Mouse (Mus musculus) embryonic facial prominence, embryonic 12.5 days (tissue): ENCODE measurements around the gene Zfp605. TPM values are rescaled to one million over a fixed set of nuclear protein-coding genes. Genes with fewer than 3 reads are reported as not detected.
"Not testable (repeated sequence)": the region's sequence is repeated elsewhere in the genome, so short reads cannot be mapped to it uniquely, and the experiment has no call there.

Source experiments
- ATAC-seq: fragments of 200-750 bp; cut with Nextera tagmentation; 2 replicates; pipeline ENCODE4 v1.8.0; 2017; ENCODE audit not compliant: insufficient number of reproducible peaks, insufficient read depth, low FRiP score, low TSS enrichment
- H3K27ac ChIP-seq: fragments of 300-500 bp; sonication (generic); 2 replicates; pipeline ENCODE4 v1.5.1; 2016; ENCODE audit warnings: mild to moderate bottlenecking
- H3K27me3 ChIP-seq: fragments of 300-500 bp; sonication (generic); 2 replicates; pipeline ENCODE4 v1.6.1; 2016; ENCODE audit warnings: mild to moderate bottlenecking, moderate library complexity
- H3K36me3 ChIP-seq: fragments of 300-500 bp; sonication (generic); 2 replicates; pipeline ENCODE4 v1.6.1; 2016; ENCODE audit warnings: mild to moderate bottlenecking
- H3K4me1 ChIP-seq: fragments of 300-500 bp; sonication (generic); 2 replicates; pipeline ENCODE4 v1.6.1; 2016
- H3K4me2 ChIP-seq: fragments of 300-500 bp; sonication (generic); replicated peaks from 2 replicates; pipeline ENCODE4 v1.6.1; 2016; ENCODE audit warnings: mild to moderate bottlenecking, moderate library complexity
- H3K4me3 ChIP-seq: fragments of 300-500 bp; sonication (generic); 2 replicates; pipeline ENCODE4 v1.5.1; 2016; ENCODE audit warnings: mild to moderate bottlenecking
- H3K9ac ChIP-seq: fragments of 300-500 bp; sonication (generic); 2 replicates; pipeline ENCODE4 v1.6.1; 2016; ENCODE audit warnings: mild to moderate bottlenecking, moderate library complexity
- H3K9me3 ChIP-seq: fragments of 300-500 bp; sonication (generic); 2 replicates; pipeline ENCODE4 v1.6.1; 2016; ENCODE audit warnings: mild to moderate bottlenecking, moderate library complexity
- WGBS: fragments of 180-500 bp; shearing (Covaris S2); methylation state at CpG from one replicate; pipeline ENCODE4 v1.1.7; 2016; 5-methylcytosine and 5-hydroxymethylcytosine counted together
- polyA plus RNA-seq: library from polyadenylated mRNA; unstranded; fragments of >200 nt; fragmentation: Nextera tagmentation; extraction: Ambion mirVana; gene quantifications from 2 replicates; pipeline ENCODE4 v1.2.1, GENCODE M21; 2016

Gene Zfp605
- polyA plus RNA-seq, 1 experiment from 2014 or later: 7.0 TPM

DNA sequence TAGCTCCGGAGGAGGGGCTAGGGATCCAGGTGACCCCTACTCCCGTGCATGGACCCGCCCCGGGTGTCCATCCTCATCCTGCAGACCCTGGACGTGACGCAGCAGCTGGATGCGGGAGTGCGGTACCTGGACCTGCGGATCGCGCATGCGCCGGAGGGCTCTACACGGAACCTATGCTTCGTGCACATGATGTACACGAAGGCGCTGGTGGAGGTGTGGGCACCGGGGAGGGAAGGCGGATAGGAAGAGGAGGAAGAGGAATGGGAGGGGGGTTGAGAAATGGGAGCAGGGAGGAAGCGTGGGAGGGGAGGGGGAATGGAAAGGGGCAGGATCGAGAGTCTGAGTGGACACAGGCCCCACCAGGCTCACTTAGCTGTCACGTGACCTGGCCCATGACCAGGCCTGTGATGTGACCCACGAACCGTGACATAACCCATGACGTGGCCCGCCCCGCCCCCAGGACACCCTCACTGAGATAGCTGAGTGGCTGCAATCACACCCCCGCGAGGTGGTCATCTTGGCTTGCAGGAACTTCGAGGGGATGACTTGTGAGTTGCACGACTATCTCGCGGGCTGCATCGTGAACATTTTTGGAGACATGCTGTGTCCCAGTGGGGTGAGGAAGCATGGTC, 8.1 kb upstream of the Zfp605 start:
- H3K27me3 ChIP-seq: 0 out of 2 replicates have a peak, but pooled peaks cover 4% of the 10 kb centered on the region
- H3K9ac ChIP-seq: no peak overlapping the region
- peaks cover 30% of the 10 kb centered on the region for H3K4me1 ChIP-seq
- H3K9me3 ChIP-seq: no peaks in the 10 kb centered on the region
- WGBS: 18% methylated on average over 34 of the region's 34 CpGs
- H3K27ac ChIP-seq: no peak overlapping the region
- peak overlapping the region; percentile 35 for H3K4me3 ChIP-seq
- peaks cover 39% of the 10 kb centered on the region for H3K36me3 ChIP-seq
- H3K4me2 ChIP-seq: peak overlapping the region; percentile 72
- ATAC-seq: no peak

DNA sequence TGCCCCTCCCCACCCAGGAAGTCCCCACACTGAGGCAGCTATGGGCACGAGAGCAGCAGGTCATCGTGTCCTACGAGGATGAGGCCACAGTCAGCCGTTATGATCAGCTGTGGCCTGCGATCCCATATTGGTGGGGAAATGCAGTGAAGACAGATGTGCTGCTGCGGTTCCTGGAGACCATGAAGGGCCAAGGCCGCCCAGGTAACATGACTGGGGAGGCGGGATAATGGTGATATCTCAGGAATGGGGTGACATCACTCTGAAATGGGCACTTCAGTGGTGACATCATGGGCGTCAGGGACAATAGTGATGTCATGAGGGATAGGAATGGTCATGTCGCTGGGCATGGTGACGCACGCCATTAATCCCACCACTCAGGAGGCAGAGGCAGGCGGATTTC, 7.5 kb upstream of the Zfp605 start:
- H3K4me3 ChIP-seq: no peak overlapping the region; the same call in 1 of the 2 replicates
- H3K4me1 ChIP-seq: peaks cover 33% of the 10 kb centered on the region
- no peak for ATAC-seq

DNA sequence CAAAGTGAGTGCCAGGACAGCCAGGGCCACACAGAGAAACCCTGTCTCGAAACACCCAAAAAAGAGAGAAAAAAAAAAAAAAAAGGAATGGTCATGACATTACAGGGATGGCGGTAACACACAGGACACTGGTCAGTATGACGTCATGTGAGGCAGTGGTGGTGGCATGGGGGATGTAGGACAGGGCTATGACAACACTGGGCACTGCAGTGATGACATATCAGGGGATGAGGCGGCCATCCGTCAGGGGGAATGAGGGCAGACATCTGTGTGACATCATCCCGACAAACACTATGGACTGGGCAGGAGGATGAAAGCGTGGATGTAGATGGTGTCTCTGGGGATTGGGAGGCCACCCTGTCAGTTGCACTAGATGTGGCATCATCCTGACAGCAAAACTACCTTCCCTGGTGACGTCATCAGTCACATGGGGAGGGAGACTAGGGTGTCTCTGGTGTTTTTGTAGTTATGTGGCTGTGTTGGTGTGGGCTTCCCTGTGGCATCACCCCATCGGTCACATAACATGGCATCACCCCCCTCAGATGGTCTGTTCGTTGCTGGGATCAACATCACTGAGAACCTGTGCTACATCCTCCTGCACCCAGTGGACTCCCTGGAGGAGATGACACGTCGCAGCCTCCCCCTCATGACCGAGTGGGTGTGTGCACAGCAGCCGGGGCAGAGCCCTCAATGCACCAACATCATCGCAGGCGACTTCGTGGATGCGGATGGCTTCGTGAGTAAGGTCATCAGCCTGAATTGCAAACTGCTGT, 6.9 kb upstream of the Zfp605 start:
- ATAC-seq: no peak
- Histone ChIP-seq H3K4me3 (no peak overlapping the region), H3K27me3 (0 out of 2 replicates have a peak, but pooled peaks cover 4% of the 10 kb centered on the region), H3K36me3 (peaks cover 39% of the 10 kb centered on the region), H3K4me2 (no peak overlapping the region), H3K9me3 (no peaks in the 10 kb centered on the region), H3K9ac (no peak overlapping the region), H3K27ac (no peak overlapping the region), H3K4me1 (peaks cover 33% of the 10 kb centered on the region)
- 97% methylated on average over 19 of the region's 19 CpGs for WGBS

More for the DNA sequence above, 7.5 kb upstream of the Zfp605 start:
- 92% methylated on average over 13 of the region's 13 CpGs for WGBS
- 0 out of 2 replicates have a peak, but pooled peaks cover 4% of the 10 kb centered on the region for H3K27me3 ChIP-seq
- peaks cover 39% of the 10 kb centered on the region for H3K36me3 ChIP-seq
- H3K4me2 ChIP-seq: peak overlapping the region; percentile 72; the same call in 1 of the 2 replicates
- H3K9me3 ChIP-seq: no peaks in the 10 kb centered on the region
- H3K9ac ChIP-seq: no peak overlapping the region
- H3K27ac ChIP-seq: no peak overlapping the region

DNA sequence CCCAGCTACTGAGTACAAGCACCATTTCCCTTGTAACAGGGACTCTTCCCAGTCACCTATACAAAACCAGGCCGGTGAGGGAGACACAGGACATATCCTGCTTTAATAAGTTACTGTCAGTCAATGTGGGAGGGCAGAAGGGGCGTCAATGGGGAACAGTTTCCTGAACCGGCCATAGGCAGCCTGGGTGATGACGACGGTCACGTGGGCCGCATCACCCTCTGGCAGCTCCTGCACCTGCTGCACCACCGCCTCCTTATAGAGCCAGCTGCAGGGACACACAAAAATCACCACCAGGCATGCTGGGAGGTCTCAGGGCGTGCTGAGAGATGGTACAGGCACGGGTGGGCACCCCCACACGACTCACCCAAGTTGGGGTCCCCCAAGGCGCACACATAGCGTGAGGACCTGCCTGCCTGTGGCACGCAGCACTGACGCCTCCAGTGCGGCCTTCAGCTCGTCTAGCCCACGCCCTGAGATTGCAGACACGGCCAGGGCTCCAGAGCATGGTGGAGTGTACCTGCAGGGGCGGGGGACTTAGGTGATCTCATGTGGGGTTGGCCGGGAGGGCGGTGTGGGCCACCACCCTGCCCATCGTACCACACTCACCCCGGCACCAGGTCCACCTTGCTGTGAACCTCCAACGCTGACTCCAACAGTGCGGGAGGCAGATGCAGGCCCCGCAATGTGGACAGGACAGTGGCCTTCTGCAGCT, 5.8 kb upstream of the Zfp605 start:
- no peak for ATAC-seq
- H3K9ac ChIP-seq: no peak overlapping the region
- H3K4me3 ChIP-seq: no peak overlapping the region
- 0 out of 2 replicates have a peak, but pooled peaks cover 4% of the 10 kb centered on the region for H3K27me3 ChIP-seq
- H3K4me2 ChIP-seq: no peak overlapping the region
- WGBS: 96% methylated on average over 27 of the region's 27 CpGs
- H3K4me1 ChIP-seq: peaks cover 33% of the 10 kb centered on the region
- H3K27ac ChIP-seq: no peak overlapping the region
- no peaks in the 10 kb centered on the region for H3K9me3 ChIP-seq
- peaks cover 39% of the 10 kb centered on the region for H3K36me3 ChIP-seq

DNA sequence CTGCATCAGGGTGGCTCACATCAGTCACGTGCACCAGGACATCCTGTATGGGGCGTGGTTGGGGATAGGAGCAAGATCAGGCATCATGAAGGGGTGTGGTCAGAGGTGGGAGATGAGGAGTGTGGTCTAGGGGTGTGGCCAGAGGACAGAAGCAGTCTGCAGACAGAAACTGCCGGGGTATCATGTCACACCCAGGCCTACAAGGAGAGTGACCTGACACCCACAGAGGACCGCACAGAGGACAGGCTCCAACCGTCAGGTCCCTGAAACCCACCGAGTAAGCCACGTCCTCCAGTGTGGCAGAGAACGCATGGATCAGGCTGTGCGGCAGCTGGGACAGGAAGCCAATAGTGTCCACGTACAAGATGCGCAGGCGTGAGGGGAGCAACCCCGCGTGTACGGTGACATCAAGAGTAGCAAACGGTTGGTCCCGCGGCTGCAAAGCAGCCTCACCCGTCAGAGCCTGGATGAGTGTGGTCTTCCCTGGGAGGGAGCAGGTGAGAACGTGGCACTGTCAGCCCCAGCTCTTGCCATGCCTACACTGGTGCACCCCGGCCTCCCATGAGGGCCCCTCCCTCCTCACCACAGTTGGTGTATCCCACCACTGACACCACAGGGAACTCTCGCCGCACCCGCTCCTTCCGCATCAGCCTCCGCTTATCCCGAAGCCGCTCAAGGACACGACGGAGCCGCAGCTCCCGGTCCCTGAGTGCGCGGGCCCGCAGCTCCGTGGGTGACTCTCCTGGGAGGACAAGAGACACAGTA, 5.1 kb upstream of the Zfp605 start:
- no peak overlapping the region for H3K4me3 ChIP-seq
- H3K27me3 ChIP-seq: 0 out of 2 replicates have a peak, but pooled peaks cover 4% of the 10 kb centered on the region

DNA sequence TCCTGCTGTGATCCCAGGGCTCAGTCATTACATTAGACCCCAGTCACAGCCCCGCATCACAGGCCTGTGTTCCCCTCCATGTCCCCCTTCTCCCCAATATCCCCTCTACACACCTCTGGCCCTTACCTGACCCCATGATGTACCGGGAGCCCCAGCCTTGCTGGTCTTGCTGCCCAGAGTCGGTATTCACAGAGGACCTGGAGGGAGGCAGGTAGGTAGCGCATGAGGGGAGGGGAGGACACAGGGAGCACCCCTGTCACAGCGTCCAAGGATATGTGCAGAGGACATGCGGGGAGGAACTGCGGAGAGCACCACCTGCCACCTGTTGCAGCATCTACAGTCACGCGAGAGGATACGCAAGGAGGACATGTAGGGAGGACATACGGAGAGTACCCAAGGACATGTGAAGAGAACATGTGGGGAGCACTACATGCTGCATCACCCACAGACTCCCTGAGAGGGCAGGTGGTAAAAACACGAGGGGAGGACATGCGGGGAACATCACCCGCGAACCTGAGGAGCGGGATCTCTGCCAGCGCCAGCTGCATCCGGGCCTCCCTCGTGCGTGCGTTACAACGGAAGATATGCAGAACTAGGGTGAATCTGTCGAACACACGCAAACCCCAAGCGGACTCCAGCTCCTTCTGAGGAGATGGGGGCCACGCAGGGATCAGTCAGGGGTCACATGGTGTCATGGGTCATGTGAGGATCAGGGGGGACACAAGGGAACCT, 3.6 kb upstream of the Zfp605 start:
- ATAC-seq: no peak
- 94% methylated on average over 26 of the region's 26 CpGs for WGBS
- peak overlapping the region; percentile 83 for H3K4me3 ChIP-seq
- H3K9ac ChIP-seq: no peak overlapping the region
- H3K27ac ChIP-seq: no peak overlapping the region
- H3K9me3 ChIP-seq: no peaks in the 10 kb centered on the region
- H3K4me1 ChIP-seq: peaks cover 19% of the 10 kb centered on the region; the same call in 1 of the 2 replicates
- H3K4me2 ChIP-seq: peak overlapping the region; percentile 83
- no peaks in the 10 kb centered on the region for H3K27me3 ChIP-seq
- peaks cover 39% of the 10 kb centered on the region for H3K36me3 ChIP-seq

More for the DNA sequence above, 5.1 kb upstream of the Zfp605 start:
- no peak overlapping the region for H3K27ac ChIP-seq
- peaks cover 31% of the 10 kb centered on the region for H3K4me1 ChIP-seq
- no peaks in the 10 kb centered on the region for H3K9me3 ChIP-seq
- WGBS: 95% methylated on average over 36 of the region's 36 CpGs
- no peak overlapping the region for H3K4me2 ChIP-seq
- H3K36me3 ChIP-seq: peaks cover 39% of the 10 kb centered on the region
- no peak for ATAC-seq
- no peak overlapping the region for H3K9ac ChIP-seq

DNA sequence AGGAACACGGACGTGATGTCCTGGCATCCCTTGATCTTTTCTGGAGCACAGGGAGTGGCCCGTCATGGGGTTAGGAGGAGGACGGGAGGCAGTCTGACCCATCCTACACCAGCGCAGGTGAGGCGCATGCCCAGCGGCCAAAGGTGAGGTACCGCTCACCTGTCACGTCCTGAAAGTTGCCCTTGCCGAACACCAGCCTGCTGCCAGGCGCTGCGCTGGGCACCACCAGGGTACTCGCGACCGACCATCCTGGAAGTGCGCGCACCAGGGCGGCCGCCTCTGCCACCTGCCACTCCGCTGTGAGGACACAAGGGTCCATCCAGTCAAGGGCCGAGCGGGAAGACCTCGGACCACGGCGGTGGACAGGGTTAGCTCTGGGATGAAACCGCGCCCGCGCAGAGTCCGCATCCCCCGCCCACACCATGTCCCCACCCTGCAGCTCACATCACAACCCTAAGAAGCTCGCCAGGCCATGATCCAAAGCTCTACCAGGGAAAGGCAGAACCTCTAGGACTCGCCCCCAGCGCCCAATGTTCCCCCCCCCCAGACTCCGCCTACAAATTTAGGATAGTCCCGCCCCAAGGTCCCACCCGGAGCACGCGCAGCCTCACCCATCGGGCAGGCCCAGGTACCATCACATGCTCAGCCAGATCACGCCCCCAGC, 2.9 kb upstream of the Zfp605 start:
- H3K4me2 ChIP-seq: peak overlapping the region; percentile 83
- peak overlapping the region; percentile 83 for H3K4me3 ChIP-seq
- H3K9ac ChIP-seq: peak overlapping the region; percentile 83
- peaks cover 39% of the 10 kb centered on the region for H3K36me3 ChIP-seq
- H3K27me3 ChIP-seq: no peaks in the 10 kb centered on the region
- WGBS: 13% methylated on average over 41 of the region's 41 CpGs
- peak; percentile 16 for ATAC-seq
- H3K4me1 ChIP-seq: peaks cover 12% of the 10 kb centered on the region; the same call in 1 of the 2 replicates
- H3K9me3 ChIP-seq: no peaks in the 10 kb centered on the region
- H3K27ac ChIP-seq: peak overlapping the region; percentile 98

DNA sequence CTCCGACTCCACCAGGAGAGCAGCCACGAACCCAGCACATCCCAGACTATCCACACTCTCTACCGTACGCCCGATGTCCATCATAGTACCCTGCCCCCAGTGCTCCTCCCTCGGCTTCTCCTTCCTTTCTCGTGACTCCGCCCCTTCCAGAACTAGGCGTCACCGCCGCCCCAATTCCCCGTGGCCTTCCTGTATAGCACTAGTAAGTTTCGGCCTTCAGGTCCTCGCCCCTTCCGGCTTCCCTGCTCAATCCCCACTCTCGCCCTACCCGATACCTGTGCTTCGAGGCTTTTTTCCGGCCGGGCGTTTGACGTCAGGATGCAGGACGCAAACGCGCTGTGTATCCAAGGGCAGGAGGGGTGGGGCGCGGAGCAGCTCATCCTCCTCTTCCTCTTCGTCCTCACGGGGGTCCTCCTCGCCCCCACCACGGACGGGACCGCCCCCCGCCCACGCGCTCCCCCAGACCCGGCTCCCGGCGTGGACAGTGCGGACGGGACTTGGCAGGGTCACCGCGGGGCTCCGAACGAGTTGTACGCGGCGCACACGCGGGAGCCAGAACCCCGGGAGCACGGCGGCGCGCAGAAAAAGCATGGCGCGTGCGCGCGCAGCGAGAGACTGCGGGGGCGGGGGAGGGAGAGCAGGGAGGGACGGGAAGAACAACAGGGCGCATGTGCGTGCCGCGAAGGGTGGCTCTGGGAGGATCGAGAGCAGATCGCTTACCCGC, 2.1 kb upstream of the Zfp605 start, which contains the start of gene Gtpbp6:
Gene Gtpbp6 (minus strand): TSS at position 617 of the 724 bp plus-strand sequence.
- Histone ChIP-seq H3K36me3 (peaks cover 44% of the 10 kb centered on the region), H3K4me1 (0 out of 2 replicates have a peak, but pooled peaks cover 11% of the 10 kb centered on the region), H3K9ac (peak within 1 kb of the TSS; percentile 83), H3K27ac (peak within 1 kb of the TSS; percentile 98), H3K4me2 (peak within 1 kb of the TSS; percentile 83), H3K4me3 (peak within 1 kb of the TSS; percentile 83), H3K27me3 (no peaks in the 10 kb centered on the region), H3K9me3 (no peaks in the 10 kb centered on the region)
- ATAC-seq: peak; percentile 79
- WGBS: under 1% methylated on average over 71 of the region's 71 CpGs

DNA sequence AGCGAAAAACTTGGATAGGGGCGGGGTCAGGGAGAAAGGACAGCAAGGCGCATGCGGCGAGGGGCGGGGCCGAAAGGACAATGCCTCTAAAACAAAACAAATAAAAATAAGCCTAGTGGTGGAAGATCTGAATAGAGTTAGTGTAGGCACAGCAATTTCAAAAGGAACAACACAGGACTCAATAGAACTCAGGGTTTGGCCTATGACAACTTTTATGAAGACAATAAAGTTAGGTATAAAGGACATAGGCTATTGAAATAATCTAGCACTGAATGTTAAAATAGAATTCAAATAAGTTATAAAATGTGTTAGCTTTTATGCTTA, 1.6 kb upstream of the Zfp605 start:
- Histone ChIP-seq H3K36me3 (peaks cover 43% of the 10 kb centered on the region), H3K4me2 (peak overlapping the region; percentile 83), H3K27me3 (no peaks in the 10 kb centered on the region), H3K4me3 (peak overlapping the region; percentile 83), H3K4me1 (0 out of 2 replicates have a peak, but pooled peaks cover 11% of the 10 kb centered on the region), H3K9ac (no peak overlapping the region), H3K27ac (peak overlapping the region; percentile 98), H3K9me3 (no peaks in the 10 kb centered on the region)
- WGBS: 0% methylated on average over 6 of the region's 7 CpGs
- ATAC-seq: no peak

DNA sequence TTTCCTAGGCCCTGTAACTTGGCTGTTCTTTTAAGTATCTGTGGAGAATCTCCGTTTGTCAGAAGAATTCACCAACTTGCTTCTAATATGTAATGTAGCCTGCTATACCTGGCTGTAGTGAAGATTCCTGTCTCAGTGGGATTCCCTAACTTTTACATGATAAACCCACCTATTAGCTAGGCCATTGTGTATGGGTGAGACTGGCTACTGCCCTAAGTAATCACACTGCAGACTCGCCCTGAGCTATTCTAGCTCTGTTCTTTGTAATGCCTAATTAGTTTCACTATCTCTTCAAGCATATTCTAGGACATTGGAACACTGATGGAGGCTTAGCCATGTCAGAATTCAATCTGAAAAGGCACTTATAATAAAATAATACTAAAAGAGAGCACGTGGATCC, 12.5 kb downstream of the Zfp605 start:
- not testable (repeated sequence) for H3K9me3 ChIP-seq, H3K27ac ChIP-seq, H3K9ac ChIP-seq, H3K4me3 ChIP-seq, H3K4me2 ChIP-seq, H3K27me3 ChIP-seq, H3K4me1 ChIP-seq, ATAC-seq
- peaks cover 38% of the 10 kb centered on the region for H3K36me3 ChIP-seq
- WGBS: 84% methylated on average over 3 of the region's 3 CpGs
